Mouse (Mus musculus) cortical plate, adult 2 months (tissue): Measurements from ENCODE around the gene Ppil4. TPM values are rescaled to one million over a fixed set of nuclear protein-coding genes. Genes with fewer than 3 reads are reported as not detected.

ENCODE experiments used
- H3K27ac ChIP-seq: fragments of 200-500 bp; 2 replicates; pipeline ENCODE4 v1.5.1; 2012; ENCODE audit warnings: low read length, control low read depth, inconsistent platforms; ENCODE audit not compliant: insufficient read depth
- H3K4me1 ChIP-seq: fragments of 200-500 bp; 2 replicates; pipeline ENCODE4 v1.6.1; 2011; ENCODE audit warnings: low read length; ENCODE audit not compliant: control insufficient read depth, insufficient read depth
- H3K4me3 ChIP-seq: fragments of 200-500 bp; 2 replicates; pipeline ENCODE4 v1.5.1; 2011; ENCODE audit warnings: mild to moderate bottlenecking, low read length, control low read depth; ENCODE audit not compliant: insufficient read depth
- CTCF ChIP-seq: fragments of 200-500 bp; IDR thresholded peaks from 2 replicates; pipeline ENCODE4 v1.5.1; 2011; ENCODE audit warnings: mild to moderate bottlenecking, control low read depth, low read length; ENCODE audit not compliant: insufficient read depth; ENCODE audit errors: extremely low read depth
- POLR2A ChIP-seq: fragments of 200-500 bp; IDR thresholded peaks from 2 replicates; pipeline ENCODE4 v1.6.1; 2011; ENCODE audit warnings: mild to moderate bottlenecking, low read length, control low read depth; ENCODE audit not compliant: insufficient read depth; ENCODE audit errors: extremely low read depth
- polyA plus RNA-seq: library from polyadenylated mRNA; depleted of rRNA; stranded (reverse); fragments of >200 nt; gene quantifications from 2 replicates; pipeline ENCODE4 v1.2.3, GENCODE M21; 2012

Gene Ppil4
- polyA plus RNA-seq, 1 experiment: 20.0 TPM

GRCm38 (mm10) chr10:7845991-7846390 lies 53.3 kb downstream of the Ppil4 start:
- Histone ChIP-seq H3K27ac (no peak overlapping the region), H3K4me3 (no peak overlapping the region), H3K4me1 (no peaks in the 10 kb centered on the region)
- TF ChIP-seq CTCF: no peak
- TF ChIP-seq POLR2A: no peak

- Histone ChIP-seq H3K4me1 (no peaks in the 10 kb centered on the region), H3K27ac (no peak overlapping the region), H3K4me3 (no peak overlapping the region)
- TF ChIP-seq POLR2A (no peak), CTCF (no peak)
These were observed 54.5 kb downstream of the Ppil4 start for GRCm38 (mm10) chr10:7847166-7847605.

- Histone ChIP-seq H3K27ac (no peak overlapping the region), H3K4me3 (no peak overlapping the region), H3K4me1 (no peaks in the 10 kb centered on the region)
- TF ChIP-seq CTCF: no peak
These were observed 59.2 kb downstream of the Ppil4 start for GRCm38 (mm10) chr10:7851891-7852290.

- no peak for TF ChIP-seq POLR2A
- no peak for TF ChIP-seq CTCF
- Histone ChIP-seq H3K4me1 (no peaks in the 10 kb centered on the region), H3K27ac (no peak overlapping the region), H3K4me3 (no peak overlapping the region)
These were observed 67.8 kb downstream of the Ppil4 start for GRCm38 (mm10) chr10:7860494-7860893.

GRCm38 (mm10) chr10:7861259-7861936 lies 68.7 kb downstream of the Ppil4 start:
- Histone ChIP-seq H3K4me3 (no peak overlapping the region), H3K27ac (no peak overlapping the region), H3K4me1 (no peaks in the 10 kb centered on the region)
- TF ChIP-seq POLR2A (no peak), CTCF (no peak)

GRCm38 (mm10) chr10:7861937-7862657 lies 69.4 kb downstream of the Ppil4 start:
- no peak for TF ChIP-seq POLR2A
- TF ChIP-seq CTCF: no peak
- H3K4me3 ChIP-seq: no peak overlapping the region

GRCm38 (mm10) chr10:7863411-7863810 lies 70.7 kb downstream of the Ppil4 start:
- TF ChIP-seq POLR2A (no peak), CTCF (no peak)
- H3K4me3 ChIP-seq: no peak overlapping the region
- no peaks in the 10 kb centered on the region for H3K4me1 ChIP-seq
- H3K27ac ChIP-seq: no peak overlapping the region

More at GRCm38 (mm10) chr10:7861937-7862657, 69.4 kb downstream of the Ppil4 start:
- Histone ChIP-seq H3K4me1 (no peaks in the 10 kb centered on the region), H3K27ac (no peak overlapping the region)

- Histone ChIP-seq H3K4me3 (no peak overlapping the region), H3K27ac (no peak overlapping the region), H3K4me1 (no peaks in the 10 kb centered on the region)
- TF ChIP-seq CTCF (no peak), POLR2A (no peak)
These were observed 71.5 kb downstream of the Ppil4 start for GRCm38 (mm10) chr10:7864184-7864583.

- TF ChIP-seq POLR2A (no peak), CTCF (no peak)
- H3K4me3 ChIP-seq: no peak overlapping the region
- H3K4me1 ChIP-seq: no peaks in the 10 kb centered on the region
- no peak overlapping the region for H3K27ac ChIP-seq
These were observed 72.1 kb downstream of the Ppil4 start for GRCm38 (mm10) chr10:7864806-7865205.
